In genomic region chr11:116919186-116920020, GRCm38 (mm10) we compare ENCODE assay signal across 9 mouse cellular contexts. TPM values are rescaled to one million over a fixed set of nuclear protein-coding genes. Genes with fewer than 3 reads are reported as not detected.
DNase-seq lines count a peak whose midpoint lies in the region; ATAC-seq and TF ChIP-seq lines count a peak whose summit lies in the region.
"Had no signal": no experiment of that assay in that cellular context is flagged by ENCODE, and none has a peak within 500 bp of the region (broad histone marks: within the 10 kb centered on the region; RNA-seq: fewer than 3 reads in every experiment).

No protein-coding gene starts in this region.

- peaks cover 52% of the 10 kb centered on the region for H3K27me3 ChIP-seq in kidney, embryonic 14.5 days (ENCODE audit: control insufficient read depth, insufficient read depth, low read length)
- H3K27me3 ChIP-seq in hindbrain, embryonic 16.5 days (replicated peaks; ENCODE audit: control insufficient read depth, insufficient read depth, low read length) = no peaks in the 10 kb centered on the region
- H3K27me3 ChIP-seq in midbrain, postnatal 0 days (ENCODE audit: insufficient read depth, low read length) = no peaks in the 10 kb centered on the region

- ATAC-seq in kidney, embryonic 14.5 days (ENCODE audit: low FRiP score, low TSS enrichment) = peak; percentile 15; the same call in 1 of the 2 replicates
- peak; percentile 3; the same call in 1 of the 2 replicates for ATAC-seq in hindbrain, embryonic 16.5 days
- no peak for ATAC-seq in midbrain, postnatal 0 days (ENCODE audit: low FRiP score)

- no peak overlapping the region for H3K27ac ChIP-seq in kidney, embryonic 14.5 days (ENCODE audit: low read depth, low read length)
- H3K27ac ChIP-seq in hindbrain, embryonic 16.5 days (ENCODE audit: low read depth, low read length) = peak overlapping the region; percentile 83
- H3K27ac ChIP-seq in midbrain, postnatal 0 days (ENCODE audit: low read depth, low read length) = peak overlapping the region; percentile 77

- peak overlapping the region; percentile 57 for H3K9ac ChIP-seq in kidney, embryonic 14.5 days (ENCODE audit: low read depth, low read length)
- H3K9ac ChIP-seq in hindbrain, embryonic 16.5 days (ENCODE audit: low read depth, low read length) = peak overlapping the region; percentile 96
- H3K9ac ChIP-seq in midbrain, postnatal 0 days (replicated peaks; ENCODE audit: low read length, poor library complexity, severe bottlenecking) = peak overlapping the region; percentile 97

- DNase-seq in kidney, adult 11 months = no peak
- DNase-seq in embryo, embryonic 9.5 days (ENCODE audit: extremely low spot score) = peak; percentile 38
- DNase-seq in midbrain, postnatal 0 days (ENCODE audit: low spot score) = no peak
- DNase-seq in thymus, postnatal 4 days = no peak
- DNase-seq in Muller cell, postnatal 12 days (ENCODE audit: inconsistent ontology term) = no peak
- no peak for DNase-seq in left cerebral cortex, adult 11 months (ENCODE audit: low spot score)

- no peaks in the 10 kb centered on the region for H3K36me3 ChIP-seq in kidney, embryonic 14.5 days (ENCODE audit: control insufficient read depth, insufficient read depth, low read length)
- H3K36me3 ChIP-seq in hindbrain, embryonic 16.5 days (ENCODE audit: control insufficient read depth, insufficient read depth, low read length) = no peaks in the 10 kb centered on the region
- H3K36me3 ChIP-seq in midbrain, postnatal 0 days (ENCODE audit: insufficient read depth, low read length) = peaks cover 12% of the 10 kb centered on the region

- H3K4me1 ChIP-seq in kidney, embryonic 14.5 days (ENCODE audit: control insufficient read depth, insufficient read depth, low read length) = peaks cover 9% of the 10 kb centered on the region; the same call in 1 of the 2 replicates
- peaks cover 29% of the 10 kb centered on the region for H3K4me1 ChIP-seq in hindbrain, embryonic 16.5 days (ENCODE audit: control insufficient read depth, insufficient read depth, low read depth, low read length)
- peaks cover 12% of the 10 kb centered on the region; the same call in 1 of the 2 replicates for H3K4me1 ChIP-seq in midbrain, postnatal 0 days (ENCODE audit: insufficient read depth, low read length)

- peak overlapping the region; percentile 91 for H3K4me2 ChIP-seq in kidney, embryonic 14.5 days (replicated peaks; ENCODE audit: low read depth, low read length)
- H3K4me2 ChIP-seq in hindbrain, embryonic 16.5 days (ENCODE audit: low read length) = peak overlapping the region; percentile 88
- peak overlapping the region; percentile 94 for H3K4me2 ChIP-seq in midbrain, postnatal 0 days (ENCODE audit: low read depth, low read length, poor library complexity, severe bottlenecking)

- no peaks in the 10 kb centered on the region for H3K9me3 ChIP-seq in kidney, embryonic 14.5 days (ENCODE audit: control insufficient read depth, low read length)
- H3K9me3 ChIP-seq in hindbrain, embryonic 16.5 days (ENCODE audit: control insufficient read depth, low read length) = no peaks in the 10 kb centered on the region
- H3K9me3 ChIP-seq in midbrain, postnatal 0 days (ENCODE audit: low read length) = no peaks in the 10 kb centered on the region

- TF ChIP-seq CTCF in midbrain, postnatal 0 days (IDR thresholded peaks at IDR 0.05) = peak; percentile 17

- H3K4me3 ChIP-seq in kidney, embryonic 14.5 days (ENCODE audit: low read length) = peak overlapping the region; percentile 39
- H3K4me3 ChIP-seq in hindbrain, embryonic 16.5 days (ENCODE audit: low read length) = peak overlapping the region; percentile 74
- H3K4me3 ChIP-seq in midbrain, postnatal 0 days (ENCODE audit: low read depth, low read length) = peak overlapping the region; percentile 81
- H3K4me3 ChIP-seq: myocyte had no signal

- WGBS in kidney, embryonic 14.5 days = under 1% methylated on average over 50 of the region's 58 CpGs
- WGBS in hindbrain, embryonic 16.5 days = 2% methylated on average over 41 of the region's 58 CpGs
- 1% methylated on average over 46 of the region's 58 CpGs for WGBS in midbrain, postnatal 0 days

RNA-seq across cellular contexts. Expression of gene Mgat5b, which starts 0.7 kb away (rescaled TPM):
- polyA plus RNA-seq in kidney, embryonic 14.5 days (2014; fragmentation: Nextera tagmentation; extraction: Ambion mirVana) = 0.21 and 0.23 TPM in 2 replicates
- polyA plus RNA-seq in hindbrain, embryonic 16.5 days (2015; fragmentation: Nextera tagmentation; extraction: Ambion mirVana) = 19.4 and 27.5 TPM in 2 replicates
- total RNA-seq in midbrain, postnatal 0 days (2014; rRNA removed) = 104 and 133 TPM in 2 replicates
- polyA plus RNA-seq in midbrain, postnatal 0 days (2015; fragmentation: Nextera tagmentation; extraction: Ambion mirVana) = 23.7 and 24.7 TPM in 2 replicates
- polyA plus RNA-seq: myocyte had no signal

Comparison
In these comparisons a context has a peak if more than half of its experiments do, and no peak if none do; other contexts are left out.
1. RNA of gene Mgat5b, which starts 0.7 kb away (polyA plus RNA-seq): 23.7 to 24.7 TPM in midbrain, postnatal 0 days and 19.4 to 27.5 TPM in hindbrain, embryonic 16.5 days; 0.21 to 0.23 TPM in kidney, embryonic 14.5 days; every median in the first group is over 10 times any median in the second.
2. Peak in every context shown above with its lines, with median percentiles within 50 percentile points of each other: H3K4me2 ChIP-seq, H3K4me3 ChIP-seq and H3K9ac ChIP-seq.